In the genomic region with DNA sequence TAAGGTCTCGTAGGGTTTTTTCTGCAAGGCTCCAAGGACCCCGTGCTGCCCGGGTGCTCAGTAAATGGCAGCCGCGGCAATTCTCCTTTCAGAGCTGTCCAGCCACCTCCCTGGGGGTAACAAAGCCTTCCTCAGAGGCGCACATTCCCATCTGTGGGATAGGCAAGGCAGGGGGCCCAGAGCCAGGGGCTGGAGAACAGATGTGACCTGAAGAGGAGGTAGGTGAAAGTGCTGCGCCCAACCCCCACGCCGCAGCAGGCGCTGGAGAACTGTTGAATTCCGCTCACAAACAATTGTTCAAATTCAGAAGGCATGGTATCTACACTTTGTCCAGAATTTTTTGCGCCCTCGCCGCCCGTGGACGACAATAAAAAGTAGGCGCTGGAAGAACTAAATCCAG, we compare ENCODE assay signal across 8 mouse cellular contexts. TPM values are rescaled to one million over a fixed set of nuclear protein-coding genes. Genes with fewer than 3 reads are reported as not detected.
DNase-seq lines count a peak whose midpoint lies in the region; ATAC-seq lines count a peak whose summit lies in the region.

No protein-coding gene starts in this region.

- DNase-seq in kidney, adult 18-20 months = peak; percentile 33
- no peak for DNase-seq in kidney, postnatal 14 days
- peak; percentile 72 for DNase-seq in embryo, embryonic 10 days (ENCODE audit: low spot score)
- DNase-seq in thymus, postnatal 4 days = peak; percentile 68
- no peak for DNase-seq in spleen, adult 18-20 months
- no peak for DNase-seq in urinary bladder, postnatal 14 days (ENCODE audit: low spot score)

- peak overlapping the region; percentile 99 for H3K4me3 ChIP-seq in hindbrain, embryonic 12.5 days
- peak overlapping the region; percentile 35 for H3K4me3 ChIP-seq in macrophage (ENCODE audit: inconsistent target)

- ATAC-seq in hindbrain, embryonic 12.5 days (ENCODE audit: low FRiP score) = no peak

- no peaks in the 10 kb centered on the region for H3K79me2 ChIP-seq in macrophage (ENCODE audit: inconsistent target)

- H3K36me3 ChIP-seq in hindbrain, embryonic 12.5 days = no peaks in the 10 kb centered on the region
- no peaks in the 10 kb centered on the region for H3K36me3 ChIP-seq in macrophage (ENCODE audit: inconsistent target)

- peaks cover 19% of the 10 kb centered on the region for H3K27me3 ChIP-seq in hindbrain, embryonic 12.5 days

- H3K4me1 ChIP-seq in hindbrain, embryonic 12.5 days = peaks cover 47% of the 10 kb centered on the region

- H3K9me3 ChIP-seq in hindbrain, embryonic 12.5 days (replicated peaks) = no peaks in the 10 kb centered on the region

- under 1% methylated on average over 17 of the region's 17 CpGs for WGBS in hindbrain, embryonic 12.5 days
- WGBS in macrophage (ENCODE audit: missing documents) = 6% methylated on average over 17 of the region's 17 CpGs

- no peak overlapping the region for H3K27ac ChIP-seq in hindbrain, embryonic 12.5 days
- no peak overlapping the region for H3K27ac ChIP-seq in macrophage

- no peak overlapping the region for H3K9ac ChIP-seq in hindbrain, embryonic 12.5 days

- peak overlapping the region; percentile 99 for H3K4me2 ChIP-seq in hindbrain, embryonic 12.5 days (replicated peaks)

RNA-seq across cellular contexts. Expression of a gene that starts 0.4 kb away (rescaled TPM):
- polyA plus RNA-seq in hindbrain, embryonic 12.5 days (2016; fragmentation: Nextera tagmentation; extraction: Ambion mirVana) = 12.8 and 15.3 TPM in 2 replicates
- total RNA-seq in macrophage (2018; cell fraction: chromatin; rRNA removed) = 10 to 100 TPM in 10 of 26 experiments, 1 to 10 TPM in 15, under 1 TPM in 1; 0.39 to 18.0 (median 9.1) TPM
- 1 to 10 TPM in 22 of 26 experiments, under 1 TPM in 4; 0.29 to 5.1 (median 2.6) TPM for total RNA-seq in macrophage (2018; cell fraction: cytosol; rRNA removed)
- 10 to 100 TPM in 2 of 26 experiments, 1 to 10 TPM in 22, under 1 TPM in 2; 0.53 to 12.4 (median 4.9) TPM for total RNA-seq in macrophage (2018; cell fraction: nucleus; rRNA removed)
- polyA plus RNA-seq in macrophage (2018) = 1.3 to 2.2 TPM (median 1.6 TPM) in 3 replicates

RNA-seq across cellular contexts. Expression of a gene that starts 36.7 kb away (rescaled TPM):
- polyA plus RNA-seq in hindbrain, embryonic 12.5 days (2016; fragmentation: Nextera tagmentation; extraction: Ambion mirVana) = 0.08 TPM in 1 of 2 replicates, not detected in the other
- 1 to 10 TPM in 13 of 26 experiments, under 1 TPM in 13; 0.33 to 4.1 (median 1.1) TPM for total RNA-seq in macrophage (2018; cell fraction: chromatin; rRNA removed)
- 1 to 10 TPM in 20 of 26 experiments, under 1 TPM in 6; 0.75 to 2.5 (median 1.3) TPM for total RNA-seq in macrophage (2018; cell fraction: cytosol; rRNA removed)
- total RNA-seq in macrophage (2018; cell fraction: nucleus; rRNA removed) = 1 to 10 TPM in 24 of 26 experiments, under 1 TPM in 2; 0.96 to 7.2 (median 2.8) TPM
- polyA plus RNA-seq in macrophage (2018) = 0.91 to 1.8 TPM (median 1.2 TPM) in 3 replicates

Comparison
In these comparisons a context has a peak if more than half of its experiments do, and no peak if none do; other contexts are left out.
1. DNase-seq: peak in kidney, adult 18-20 months (single experiment), embryo, embryonic 10 days (single experiment) and thymus, postnatal 4 days (single experiment); none in kidney, postnatal 14 days (single experiment), spleen, adult 18-20 months (0 of 2) and urinary bladder, postnatal 14 days (single experiment).